Mouse (Mus musculus) small intestine, adult 2 months (tissue): ENCODE data around the gene Fbxl16.

Source experiments
- CTCF ChIP-seq: fragments of 200-500 bp; IDR thresholded peaks from 2 replicates; pipeline ENCODE4 v1.5.1; 2012; ENCODE audit warnings: low read depth, mild to moderate bottlenecking, control low read depth, inconsistent platforms, low read length, moderate library complexity, mixed read lengths; ENCODE audit not compliant: insufficient replicate concordance, insufficient read length; ENCODE audit errors: extremely low read depth
- POLR2A ChIP-seq: fragments of 200-500 bp; IDR thresholded peaks from 2 replicates; pipeline ENCODE4 v1.6.1; 2012; ENCODE audit warnings: low read depth, mild to moderate bottlenecking, control low read depth, inconsistent platforms, low read length, moderate library complexity

- TF ChIP-seq CTCF (no peak), POLR2A (no peak)
These were observed 43.0 kb upstream of the Fbxl16 start for GRCm38 (mm10) chr17:25765886-25766285.
